Mouse (Mus musculus) T-helper 2 cell (primary cell): ENCODE results near the gene Rexo4.

ENCODE experiments used
- in situ Hi-C: fragments of 300-600 bp; cut with MboI, MseI; formaldehyde crosslinking; loops from one replicate; pipeline ENCODE4 v1.15.1; 2025; ENCODE audit warnings: high pct_unique_total_duplicates

Rexo4 gene

DNA sequence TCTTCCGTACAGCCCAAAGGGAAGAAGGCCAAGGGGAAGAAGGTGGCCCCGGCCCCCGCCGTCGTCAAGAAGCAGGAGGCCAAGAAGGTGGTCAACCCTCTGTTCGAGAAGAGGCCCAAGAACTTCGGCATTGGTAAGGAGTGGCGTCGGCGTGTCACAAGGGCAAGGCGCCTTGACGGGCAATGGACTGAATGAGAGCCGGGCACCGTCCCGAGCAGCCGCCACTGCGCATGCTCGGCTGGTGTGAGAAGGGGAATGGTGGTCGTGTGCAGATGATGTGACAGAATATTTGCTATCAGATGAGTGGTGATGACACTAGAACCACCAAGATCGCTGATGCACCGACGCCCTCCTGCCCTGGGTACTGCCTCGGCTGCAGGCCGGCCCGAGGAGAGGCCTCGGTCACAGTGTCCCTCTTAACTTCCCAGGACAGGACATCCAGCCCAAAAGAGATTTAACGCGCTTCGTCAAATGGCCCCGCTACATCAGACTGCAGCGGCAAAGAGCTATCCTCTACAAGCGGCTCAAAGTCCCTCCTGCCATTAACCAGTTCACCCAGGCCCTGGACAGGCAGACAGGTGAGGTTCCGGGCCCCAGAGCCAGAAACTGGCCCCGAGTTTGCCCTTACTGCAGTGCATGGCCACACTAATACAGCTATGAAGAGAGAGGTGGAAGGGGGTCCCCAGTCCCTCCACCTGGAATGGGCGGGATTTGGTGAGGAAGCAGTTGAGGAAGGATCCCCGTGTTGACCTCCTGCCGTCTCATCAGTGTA lies 53.0 kb downstream of the Rexo4 start:
- in situ Hi-C loops = no loop called here

DNA sequence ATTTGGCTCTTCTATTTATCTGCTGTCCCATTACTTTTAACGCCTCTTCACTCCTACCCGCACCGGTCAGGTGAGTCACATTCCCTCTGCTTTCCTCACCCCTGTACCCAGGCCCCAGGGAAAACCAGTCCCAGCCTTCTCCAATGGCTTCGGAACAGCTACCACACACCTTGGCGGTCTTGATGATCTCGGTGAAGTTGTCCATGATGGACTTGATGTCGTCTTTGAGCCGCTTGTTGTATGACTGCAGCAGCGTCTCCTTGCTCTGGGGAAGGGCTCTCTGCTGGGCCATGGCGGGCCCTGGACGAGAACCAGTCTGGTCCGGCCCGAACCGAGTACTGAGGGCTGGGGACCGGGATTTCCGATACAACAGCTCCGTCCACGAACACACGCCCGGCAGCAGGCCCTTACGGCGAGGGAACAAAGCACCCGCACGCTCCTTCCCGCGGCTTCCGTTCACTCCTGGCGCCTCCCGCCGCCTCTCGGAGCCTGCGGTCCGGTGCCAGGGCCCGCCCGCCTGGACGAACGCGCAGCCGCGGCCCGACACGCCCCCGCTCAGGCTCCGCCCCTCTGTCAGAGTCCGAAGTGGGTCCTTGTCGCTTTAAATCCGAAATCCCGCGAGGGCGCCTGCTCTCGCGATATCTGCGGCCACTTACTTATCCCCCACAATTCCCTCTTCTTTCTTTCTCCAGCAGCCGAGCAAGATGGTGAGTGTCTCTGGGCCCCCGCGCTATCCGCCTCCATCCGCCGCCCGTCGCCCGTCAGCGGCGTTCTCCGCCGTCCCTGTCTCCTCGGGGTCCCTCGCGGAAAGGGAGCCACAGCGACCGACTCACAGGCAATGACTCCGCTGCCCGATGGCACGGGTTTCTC lies 53.8 kb downstream of the Rexo4 start, which contains the start of the genes Med22 and Rpl7a:
Gene Med22 (minus strand): TSS at position 554 of the 870 bp plus-strand sequence.
Gene Rpl7a (plus strand): TSS at position 641 of the 870 bp plus-strand sequence.
- in situ Hi-C loops = no loop called here

DNA sequence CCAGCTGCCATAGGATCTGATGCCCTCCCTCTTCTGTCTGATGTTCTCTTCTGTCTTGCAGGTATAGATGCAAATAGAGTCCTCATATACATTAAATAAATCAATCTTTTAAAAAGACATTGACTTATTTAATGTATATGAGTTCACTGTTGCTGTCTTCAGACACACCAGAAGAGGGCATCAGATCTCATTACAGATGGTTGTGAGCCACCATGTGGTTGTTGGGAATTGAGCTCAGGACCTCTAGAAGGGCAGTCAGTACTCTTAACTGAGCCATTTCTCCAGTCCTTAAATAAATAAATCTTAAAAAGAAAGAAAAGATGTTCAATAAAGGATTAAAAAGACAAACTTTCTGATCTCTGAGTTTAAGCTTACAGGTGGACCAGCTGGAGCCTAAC lies 54.8 kb downstream of the Rexo4 start:
- in situ Hi-C loops = no loop called here

DNA sequence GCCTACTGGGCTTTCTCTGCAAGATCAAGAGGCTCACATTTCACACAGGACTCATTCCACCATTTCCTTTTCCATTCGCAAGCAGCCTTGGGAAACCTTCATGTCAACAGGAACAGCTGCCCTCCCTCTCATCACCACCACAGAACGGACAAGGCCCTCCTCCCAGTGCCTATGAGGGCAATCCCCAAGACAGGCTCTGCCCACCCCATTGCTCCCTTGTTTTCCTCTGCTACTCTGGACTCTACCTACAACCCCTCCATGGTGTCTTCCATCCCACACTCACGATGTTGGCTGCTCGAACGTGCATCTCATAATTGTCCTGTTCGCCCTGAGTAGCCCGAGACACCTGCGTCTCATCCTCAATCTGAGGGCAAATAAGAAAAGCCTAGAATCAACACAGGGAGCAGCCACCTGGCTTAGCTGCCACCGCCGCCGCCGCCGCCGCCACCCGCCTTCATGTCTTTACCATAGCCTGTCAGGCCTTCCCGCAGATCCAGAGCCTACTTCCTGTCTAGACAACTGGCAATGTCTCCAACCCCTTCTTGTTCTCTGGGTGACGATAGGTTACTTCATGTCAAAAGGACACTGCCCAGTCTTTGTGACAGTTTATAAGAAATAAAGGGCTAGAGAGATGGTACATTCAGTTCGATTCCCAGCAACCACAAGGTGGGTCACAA lies 55.3 kb downstream of the Rexo4 start:
- in situ Hi-C loops = no loop called here

DNA sequence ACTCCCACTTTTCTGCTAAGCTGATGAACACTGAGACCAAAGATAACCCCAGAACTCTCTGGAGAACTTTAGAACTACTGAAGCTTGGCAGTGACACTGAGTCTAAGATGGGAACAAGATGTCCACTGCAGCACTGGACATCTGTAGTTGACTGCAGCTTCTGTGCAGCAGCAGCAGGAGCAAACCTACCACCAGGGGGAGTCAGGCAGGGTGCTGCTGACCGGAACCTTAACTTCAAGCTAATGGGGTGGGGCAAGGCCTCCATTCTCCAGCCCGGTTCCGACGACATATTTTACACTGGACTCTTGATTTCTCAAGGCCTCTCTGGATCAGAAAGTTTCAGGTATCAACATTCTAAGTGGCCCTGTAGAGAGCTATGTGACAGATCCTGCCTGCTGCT lies 57.1 kb downstream of the Rexo4 start:
- in situ Hi-C loops = no loop called here

DNA sequence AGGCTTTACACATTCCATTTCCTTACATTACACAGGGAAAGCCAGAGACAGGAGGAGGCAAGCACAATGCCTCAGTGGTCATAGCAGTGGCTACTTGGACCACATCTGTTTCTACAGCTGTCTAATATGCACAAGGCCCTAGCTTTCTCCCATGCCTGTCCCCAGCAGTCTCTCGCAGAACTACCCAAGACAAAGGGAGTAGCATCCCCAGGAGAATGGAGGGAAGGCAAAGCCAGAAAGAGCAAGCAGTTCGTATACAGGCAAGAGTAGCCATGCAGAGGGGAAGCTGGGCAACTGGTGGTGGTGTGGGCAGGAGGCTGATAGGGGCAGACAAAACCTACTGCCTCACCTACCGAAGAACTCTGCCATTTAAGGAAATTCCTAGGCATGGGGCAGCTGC lies 57.8 kb downstream of the Rexo4 start:
- in situ Hi-C loops = no loop called here

DNA sequence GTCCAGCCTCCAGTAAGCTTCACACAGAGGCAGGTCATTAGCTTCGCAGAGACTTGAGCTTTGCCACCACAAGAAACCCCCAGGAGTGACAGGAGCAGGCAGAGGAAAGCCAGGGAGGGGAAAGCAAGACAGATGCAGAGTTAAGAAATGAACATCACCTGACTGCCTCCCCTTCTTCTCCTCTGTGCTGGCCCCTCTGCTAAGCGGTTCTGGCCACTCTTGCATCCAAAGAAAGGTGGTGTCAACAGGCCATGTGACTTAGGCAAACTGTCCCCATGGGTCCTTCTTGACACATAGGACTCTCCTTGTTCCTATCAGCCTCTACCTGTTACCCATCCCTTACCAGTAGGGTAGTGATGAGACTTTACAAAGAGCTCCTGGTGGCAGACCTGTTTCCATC lies 58.2 kb downstream of the Rexo4 start:
- in situ Hi-C loops = no loop called here
